Mouse (Mus musculus) forebrain, postnatal 0 days (tissue): ENCODE results near the gene Cnst. TPM values are rescaled to one million over a fixed set of nuclear protein-coding genes. Genes with fewer than 3 reads are reported as not detected.

Source experiments
- ATAC-seq: fragments of 200-750 bp; cut with Nextera tagmentation; 2 replicates; pipeline ENCODE4 v1.8.0; 2017; ENCODE audit warnings: mild to moderate bottlenecking, moderate library complexity
- DNase-seq: peaks from one replicate; pipeline ENCODE4 v3.0.0-alpha.2; 2015
- H3K27ac ChIP-seq: fragments of 300-500 bp; sonication (generic); 2 replicates; pipeline ENCODE4 v1.5.1; 2014; ENCODE audit warnings: low read depth, mild to moderate bottlenecking, antibody characterized with exemption, low read length, moderate library complexity, mixed read lengths
- H3K27me3 ChIP-seq: fragments of 300-500 bp; sonication (generic); 2 replicates; pipeline ENCODE4 v1.6.1; 2014; ENCODE audit warnings: mild to moderate bottlenecking, low read length, mixed read lengths; ENCODE audit not compliant: insufficient read depth
- H3K36me3 ChIP-seq: fragments of 300-500 bp; sonication (generic); 2 replicates; pipeline ENCODE4 v1.6.1; 2014; ENCODE audit warnings: mild to moderate bottlenecking, moderate library complexity; ENCODE audit not compliant: insufficient read depth
- H3K4me1 ChIP-seq: fragments of 300-500 bp; sonication (generic); 2 replicates; pipeline ENCODE4 v1.6.1; 2014; ENCODE audit warnings: antibody characterized with exemption; ENCODE audit not compliant: insufficient read depth
- H3K4me2 ChIP-seq: fragments of 300-500 bp; sonication (generic); 2 replicates; pipeline ENCODE4 v1.6.1; 2014; ENCODE audit warnings: low read depth, mild to moderate bottlenecking, moderate library complexity
- H3K4me3 ChIP-seq: fragments of 300-500 bp; sonication (generic); 2 replicates; pipeline ENCODE4 v1.5.1; 2014; ENCODE audit warnings: low read depth, low read length, mixed read lengths
- H3K9ac ChIP-seq: fragments of 300-500 bp; sonication (generic); 2 replicates; pipeline ENCODE4 v1.6.1; 2014; ENCODE audit warnings: mild to moderate bottlenecking
- H3K9me3 ChIP-seq: fragments of 300-500 bp; sonication (generic); 2 replicates; pipeline ENCODE4 v1.6.1; 2016; ENCODE audit warnings: low read length
- CTCF ChIP-seq: sonication (generic); IDR thresholded peaks from 2 replicates; pipeline ENCODE4 v1.5.1; 2016; ENCODE audit warnings: antibody characterized with exemption, control low read depth, low read depth
- WGBS: fragments of 180-500 bp; shearing (Covaris S2); extraction: QIAGEN DNeasy Blood & Tissue Kit; methylation state at CpG from one replicate; pipeline ENCODE4 v1.1.7; 2014; 5-methylcytosine and 5-hydroxymethylcytosine counted together
- polyA plus RNA-seq: library from polyadenylated mRNA; unstranded; fragments of >200 nt; fragmentation: Nextera tagmentation; extraction: Ambion mirVana; gene quantifications from 2 replicates; pipeline ENCODE4 v1.2.1, GENCODE M21; 2015
- total RNA-seq: library from RNA; depleted of rRNA; stranded (reverse); fragments of >200 nt; gene quantifications from 2 replicates; pipeline ENCODE4 v1.2.3, GENCODE M21; 2014

Gene Cnst
- total and polyA plus RNA-seq, 2 experiments from 2014 or later: 12.8 to 28.5 TPM

GRCm38 (mm10) chr1:179568690-179569398, 22.7 kb downstream of the Cnst start:
- Histone ChIP-seq H3K27ac (no peak overlapping the region), H3K9ac (no peak overlapping the region), H3K9me3 (no peaks in the 10 kb centered on the region), H3K4me2 (no peak overlapping the region), H3K4me3 (no peak overlapping the region), H3K4me1 (no peaks in the 10 kb centered on the region), H3K27me3 (no peaks in the 10 kb centered on the region), H3K36me3 (no peaks in the 10 kb centered on the region)
- TF ChIP-seq CTCF: no peak
- ATAC-seq (no peak), DNase-seq (no peak)
- WGBS: 88% methylated on average over 4 of the region's 4 CpGs

DNA sequence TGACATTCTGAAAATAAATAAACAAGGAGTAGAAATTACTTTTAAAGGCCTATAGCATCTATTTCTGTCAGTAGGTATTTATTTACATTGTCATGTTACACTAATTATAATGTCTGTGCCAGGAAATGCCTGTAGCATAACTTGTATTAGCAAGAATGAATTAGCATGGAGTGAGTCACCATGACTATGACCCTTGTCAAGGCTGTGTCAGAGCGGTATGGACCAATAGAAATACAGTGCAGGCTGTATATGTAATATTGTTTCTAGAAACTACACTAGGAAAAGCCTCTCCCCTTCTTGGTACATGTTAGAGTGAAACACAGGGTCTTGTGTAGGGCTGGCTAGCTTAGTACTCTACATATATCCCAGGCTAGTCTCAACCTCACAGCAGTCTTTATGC, 24.3 kb downstream of the Cnst start:
- Histone ChIP-seq H3K36me3 (no peaks in the 10 kb centered on the region), H3K9ac (no peak overlapping the region), H3K9me3 (no peaks in the 10 kb centered on the region), H3K4me2 (no peak overlapping the region), H3K4me1 (no peaks in the 10 kb centered on the region), H3K4me3 (no peak overlapping the region), H3K27me3 (no peaks in the 10 kb centered on the region), H3K27ac (no peak overlapping the region)
- 93% methylated on average over 1 of the region's 1 CpGs for WGBS
- DNase-seq: no peak
- no peak for TF ChIP-seq CTCF
- ATAC-seq: 0 out of 2 replicates have a peak, but pooled peaks have one; percentile 10

GRCm38 (mm10) chr1:179571686-179572085, 25.5 kb downstream of the Cnst start:
- H3K27ac ChIP-seq: no peak overlapping the region
- no peak for DNase-seq
- no peaks in the 10 kb centered on the region for H3K9me3 ChIP-seq
- H3K4me3 ChIP-seq: no peak overlapping the region
- no peaks in the 10 kb centered on the region for H3K27me3 ChIP-seq
- 86% methylated on average over 4 of the region's 4 CpGs for WGBS
- no peak for ATAC-seq
- no peak overlapping the region for H3K9ac ChIP-seq
- TF ChIP-seq CTCF: no peak
- H3K4me2 ChIP-seq: no peak overlapping the region
- no peaks in the 10 kb centered on the region for H3K4me1 ChIP-seq
- no peaks in the 10 kb centered on the region for H3K36me3 ChIP-seq

DNA sequence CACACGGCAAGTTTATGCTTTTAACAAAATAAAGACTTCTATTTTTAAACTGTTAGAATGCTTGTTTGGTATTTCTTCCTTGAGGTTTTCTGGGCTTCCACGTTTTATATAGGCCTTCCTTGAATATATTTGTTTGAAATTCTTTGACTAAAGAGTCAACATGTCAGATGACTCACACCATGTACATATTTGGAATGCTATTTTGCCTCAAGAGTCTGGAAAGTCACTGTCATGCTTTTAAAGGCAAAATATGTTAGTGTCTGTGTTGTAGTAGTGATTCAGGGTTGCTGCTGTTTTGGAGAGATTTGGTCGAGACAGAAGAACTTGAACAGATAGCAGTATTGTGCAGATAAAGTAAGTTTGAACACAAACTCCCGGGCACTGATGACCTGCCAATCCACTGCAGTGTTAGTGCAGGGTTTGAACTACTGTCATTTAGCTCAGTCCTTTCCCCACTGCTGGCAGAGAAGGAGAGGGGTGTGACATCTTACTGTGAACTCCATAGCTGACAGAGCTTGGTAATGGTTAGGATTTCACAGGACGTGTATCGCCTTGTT, 27.6 kb downstream of the Cnst start:
- 79% methylated on average over 6 of the region's 6 CpGs for WGBS
- Histone ChIP-seq H3K4me1 (no peaks in the 10 kb centered on the region), H3K27me3 (no peaks in the 10 kb centered on the region), H3K9ac (no peak overlapping the region), H3K9me3 (no peaks in the 10 kb centered on the region), H3K27ac (no peak overlapping the region), H3K4me2 (no peak overlapping the region), H3K4me3 (no peak overlapping the region), H3K36me3 (no peaks in the 10 kb centered on the region)
- TF ChIP-seq CTCF: no peak
- DNase-seq (no peak), ATAC-seq (no peak)

DNA sequence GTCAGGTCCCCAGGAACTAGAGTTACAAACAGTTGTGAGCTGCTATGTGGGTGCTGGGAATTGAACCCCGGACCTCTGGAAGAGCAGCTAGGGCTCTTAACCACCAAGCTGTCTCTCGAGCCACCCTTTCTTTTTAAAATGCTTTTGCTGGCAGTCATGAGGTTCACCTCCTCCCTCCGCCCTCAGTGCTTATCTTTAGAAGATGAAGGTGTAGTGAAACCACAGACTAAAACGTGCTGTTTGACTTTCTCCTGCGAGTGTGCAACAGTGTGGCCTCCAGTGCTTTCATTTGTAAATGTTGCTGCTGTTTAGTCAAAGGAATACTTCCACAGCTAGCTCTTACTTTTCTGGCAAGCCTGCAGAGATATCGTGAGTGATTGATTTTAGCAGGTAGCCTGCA, 32.5 kb downstream of the Cnst start:
- WGBS: 77% methylated on average over 6 of the region's 6 CpGs
- no peak overlapping the region for H3K27ac ChIP-seq
- no peak overlapping the region for H3K9ac ChIP-seq
- no peaks in the 10 kb centered on the region for H3K9me3 ChIP-seq
- H3K4me3 ChIP-seq: no peak overlapping the region
- ATAC-seq (no peak), DNase-seq (no peak)
- peaks cover 13% of the 10 kb centered on the region for H3K36me3 ChIP-seq
- H3K4me1 ChIP-seq: peaks cover 11% of the 10 kb centered on the region
- TF ChIP-seq CTCF: no peak
- H3K4me2 ChIP-seq: no peak overlapping the region
- no peaks in the 10 kb centered on the region for H3K27me3 ChIP-seq

- H3K4me2 ChIP-seq: no peak overlapping the region
- H3K27me3 ChIP-seq: no peaks in the 10 kb centered on the region
- ATAC-seq (no peak), DNase-seq (no peak)
- peaks cover 11% of the 10 kb centered on the region for H3K4me1 ChIP-seq
- H3K4me3 ChIP-seq: no peak overlapping the region
- no peak overlapping the region for H3K9ac ChIP-seq
- peaks cover 13% of the 10 kb centered on the region for H3K36me3 ChIP-seq
- no peak overlapping the region for H3K27ac ChIP-seq
- no peak for TF ChIP-seq CTCF
- H3K9me3 ChIP-seq: no peaks in the 10 kb centered on the region
- WGBS: 81% methylated on average over 8 of the region's 8 CpGs
These were observed 34.0 kb downstream of the Cnst start for GRCm38 (mm10) chr1:179580200-179580599.

DNA sequence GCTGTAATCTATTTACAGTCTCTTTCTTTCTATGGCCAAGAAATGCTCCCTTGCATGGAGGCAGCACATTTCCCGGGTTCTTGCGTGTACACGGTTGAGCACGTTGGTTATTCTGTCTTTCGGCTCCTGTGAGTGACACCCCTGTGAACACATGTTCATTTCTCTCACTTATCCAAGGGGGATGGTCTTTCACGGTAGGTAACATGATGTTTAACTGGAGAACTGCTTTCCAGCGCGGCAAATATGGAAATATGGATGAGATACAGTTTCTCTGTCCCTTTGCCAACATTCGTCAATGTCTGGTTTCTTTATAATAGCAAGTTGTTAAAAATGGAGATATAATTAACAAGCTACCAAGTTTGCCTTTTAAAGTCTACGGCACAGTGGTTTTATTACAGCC, 35.3 kb downstream of the Cnst start:
- peak overlapping the region; percentile 45; the same call in 1 of the 2 replicates for H3K27ac ChIP-seq
- TF ChIP-seq CTCF: no peak
- H3K4me1 ChIP-seq: peaks cover 11% of the 10 kb centered on the region
- peaks cover 13% of the 10 kb centered on the region for H3K36me3 ChIP-seq
- DNase-seq (peak; percentile 51), ATAC-seq (peak; percentile 37; the same call in 1 of the 2 replicates)
- H3K27me3 ChIP-seq: no peaks in the 10 kb centered on the region
- 56% methylated on average over 10 of the region's 10 CpGs for WGBS
- H3K4me2 ChIP-seq: no peak overlapping the region; the same call in 1 of the 2 replicates
- H3K9me3 ChIP-seq: no peaks in the 10 kb centered on the region
- H3K4me3 ChIP-seq: no peak overlapping the region
- no peak overlapping the region for H3K9ac ChIP-seq
